Mouse (Mus musculus) forebrain, embryonic 10.5 days (tissue): ENCODE measurements around the gene Abcg2. TPM values are rescaled to one million over a fixed set of nuclear protein-coding genes. Genes with fewer than 3 reads are reported as not detected.

Experiments
- DNase-seq: peaks from one replicate; pipeline ENCODE4 v3.0.0-alpha.2; 2017; ENCODE audit warnings: low spot score; ENCODE audit errors: extremely low spot score
- H3K27ac ChIP-seq: fragments of 300-500 bp; sonication (generic); 2 replicates; pipeline ENCODE4 v1.5.1; 2016; ENCODE audit warnings: mild to moderate bottlenecking
- H3K27me3 ChIP-seq: fragments of 300-500 bp; sonication (generic); 2 replicates; pipeline ENCODE4 v1.6.1; 2016; ENCODE audit warnings: mild to moderate bottlenecking; ENCODE audit not compliant: poor library complexity, severe bottlenecking
- H3K36me3 ChIP-seq: fragments of 300-500 bp; sonication (generic); replicated peaks from 2 replicates; pipeline ENCODE4 v1.6.1; 2016; ENCODE audit warnings: mild to moderate bottlenecking, moderate library complexity
- H3K4me1 ChIP-seq: fragments of 300-500 bp; sonication (generic); 2 replicates; pipeline ENCODE4 v1.6.1; 2016
- H3K4me3 ChIP-seq: fragments of 300-500 bp; sonication (generic); 2 replicates; pipeline ENCODE4 v1.5.1; 2016; ENCODE audit warnings: mild to moderate bottlenecking, moderate library complexity
- H3K9me3 ChIP-seq: fragments of 300-500 bp; sonication (generic); 2 replicates; pipeline ENCODE4 v1.6.1; 2016; ENCODE audit warnings: mild to moderate bottlenecking, moderate library complexity
- WGBS: fragments of 180-500 bp; shearing (Covaris S2); methylation state at CpG from one replicate; pipeline ENCODE4 v1.1.7; 2016; 5-methylcytosine and 5-hydroxymethylcytosine counted together
- polyA plus RNA-seq: library from polyadenylated mRNA; unstranded; fragments of >200 nt; fragmentation: Nextera tagmentation; extraction: Ambion mirVana; gene quantifications from 2 replicates; pipeline ENCODE4 v1.2.1, GENCODE M21; 2016

Gene Abcg2
- polyA plus RNA-seq, 1 experiment from 2014 or later = 51.1 TPM

- H3K4me1 ChIP-seq = peaks cover 19% of the 10 kb centered on the region
- no peak for DNase-seq
- 82% methylated on average over 2 of the region's 2 CpGs for WGBS
- no peak overlapping the region for H3K4me3 ChIP-seq
- H3K27ac ChIP-seq = no peak overlapping the region
- H3K27me3 ChIP-seq = no peaks in the 10 kb centered on the region
- H3K9me3 ChIP-seq = no peaks in the 10 kb centered on the region
- H3K36me3 ChIP-seq = no peaks in the 10 kb centered on the region
These were observed 57.9 kb downstream of the Abcg2 start for GRCm38 (mm10) chr6:58642191-58642590.

- 89% methylated on average over 2 of the region's 2 CpGs for WGBS
- H3K4me3 ChIP-seq = no peak overlapping the region
- peaks cover 19% of the 10 kb centered on the region for H3K4me1 ChIP-seq
- H3K9me3 ChIP-seq = no peaks in the 10 kb centered on the region
- H3K27ac ChIP-seq = no peak overlapping the region
- H3K36me3 ChIP-seq = no peaks in the 10 kb centered on the region
- no peak for DNase-seq
- H3K27me3 ChIP-seq = no peaks in the 10 kb centered on the region
These were observed 60.3 kb downstream of the Abcg2 start for GRCm38 (mm10) chr6:58644586-58644985.

- no peak overlapping the region for H3K27ac ChIP-seq
- 88% methylated on average over 3 of the region's 3 CpGs for WGBS
- no peaks in the 10 kb centered on the region for H3K27me3 ChIP-seq
- H3K4me3 ChIP-seq = no peak overlapping the region
- DNase-seq = no peak
- H3K9me3 ChIP-seq = no peaks in the 10 kb centered on the region
- no peaks in the 10 kb centered on the region for H3K36me3 ChIP-seq
- H3K4me1 ChIP-seq = no peaks in the 10 kb centered on the region
These were observed 63.9 kb downstream of the Abcg2 start for GRCm38 (mm10) chr6:58648100-58648749.

- Histone ChIP-seq H3K4me1 (no peaks in the 10 kb centered on the region), H3K27ac (no peak overlapping the region), H3K27me3 (no peaks in the 10 kb centered on the region), H3K9me3 (no peaks in the 10 kb centered on the region), H3K36me3 (no peaks in the 10 kb centered on the region), H3K4me3 (no peak overlapping the region)
- DNase-seq = no peak
- whole genome bisulfite sequencing = 95% methylated on average over 3 of the region's 3 CpGs
These were observed 65.8 kb downstream of the Abcg2 start for GRCm38 (mm10) chr6:58650136-58650535.

GRCm38 (mm10) chr6:58651038-58651437 lies 66.7 kb downstream of the Abcg2 start:
- DNase-seq = no peak
- Histone ChIP-seq H3K36me3 (no peaks in the 10 kb centered on the region), H3K4me1 (no peaks in the 10 kb centered on the region), H3K27me3 (no peaks in the 10 kb centered on the region), H3K27ac (no peak overlapping the region), H3K9me3 (no peaks in the 10 kb centered on the region), H3K4me3 (no peak overlapping the region)
- 85% methylated on average over 1 of the region's 1 CpGs for WGBS

- 93% methylated on average over 3 of the region's 3 CpGs for WGBS
- no peaks in the 10 kb centered on the region for H3K9me3 ChIP-seq
- no peak overlapping the region for H3K4me3 ChIP-seq
- peaks cover 10% of the 10 kb centered on the region; the same call in 1 of the 2 replicates for H3K36me3 ChIP-seq
- DNase-seq = no peak
- no peaks in the 10 kb centered on the region for H3K4me1 ChIP-seq
- no peak overlapping the region for H3K27ac ChIP-seq
- H3K27me3 ChIP-seq = no peaks in the 10 kb centered on the region
These were observed 76.7 kb downstream of the Abcg2 start for GRCm38 (mm10) chr6:58660951-58661575.

GRCm38 (mm10) chr6:58677802-58678201 lies 93.5 kb downstream of the Abcg2 start:
- no peak for DNase-seq
- H3K27ac ChIP-seq = no peak overlapping the region
- H3K4me3 ChIP-seq = no peak overlapping the region
- no peaks in the 10 kb centered on the region for H3K27me3 ChIP-seq
- peaks cover 29% of the 10 kb centered on the region for H3K36me3 ChIP-seq
- H3K9me3 ChIP-seq = no peaks in the 10 kb centered on the region
- no peaks in the 10 kb centered on the region for H3K4me1 ChIP-seq
- WGBS = 90% methylated on average over 1 of the region's 1 CpGs

GRCm38 (mm10) chr6:58678530-58678929 lies 94.2 kb downstream of the Abcg2 start:
- H3K36me3 ChIP-seq = peaks cover 28% of the 10 kb centered on the region
- no peaks in the 10 kb centered on the region for H3K4me1 ChIP-seq
- H3K4me3 ChIP-seq = no peak overlapping the region
- no peak for DNase-seq
- WGBS = 93% methylated on average over 3 of the region's 3 CpGs
- no peaks in the 10 kb centered on the region for H3K9me3 ChIP-seq
- H3K27me3 ChIP-seq = no peaks in the 10 kb centered on the region
- H3K27ac ChIP-seq = no peak overlapping the region

- WGBS = 80% methylated on average over 2 of the region's 2 CpGs
- no peak overlapping the region for H3K4me3 ChIP-seq
- H3K36me3 ChIP-seq = peaks cover 8% of the 10 kb centered on the region; the same call in 1 of the 2 replicates
- no peak overlapping the region for H3K27ac ChIP-seq
- H3K27me3 ChIP-seq = no peaks in the 10 kb centered on the region
- no peaks in the 10 kb centered on the region for H3K9me3 ChIP-seq
- DNase-seq = no peak
- no peaks in the 10 kb centered on the region for H3K4me1 ChIP-seq
These were observed 107.3 kb downstream of the Abcg2 start for GRCm38 (mm10) chr6:58691584-58691983.

GRCm38 (mm10) chr6:58694257-58694656 lies 109.9 kb downstream of the Abcg2 start:
- Histone ChIP-seq H3K9me3 (no peaks in the 10 kb centered on the region), H3K27ac (no peak overlapping the region), H3K27me3 (no peaks in the 10 kb centered on the region), H3K36me3 (peaks cover 6% of the 10 kb centered on the region; the same call in 1 of the 2 replicates), H3K4me3 (no peak overlapping the region), H3K4me1 (no peaks in the 10 kb centered on the region)
- WGBS = 93% methylated on average over 2 of the region's 2 CpGs
- DNase-seq = no peak

GRCm38 (mm10) chr6:58694765-58695164 lies 110.4 kb downstream of the Abcg2 start:
- Histone ChIP-seq H3K4me1 (no peaks in the 10 kb centered on the region), H3K9me3 (no peaks in the 10 kb centered on the region), H3K27me3 (no peaks in the 10 kb centered on the region), H3K4me3 (no peak overlapping the region), H3K36me3 (peaks cover 6% of the 10 kb centered on the region; the same call in 1 of the 2 replicates), H3K27ac (no peak overlapping the region)
- no peak for DNase-seq
- 86% methylated on average over 1 of the region's 1 CpGs for WGBS

GRCm38 (mm10) chr6:58710369-58710768 lies 126.0 kb downstream of the Abcg2 start:
- Histone ChIP-seq H3K36me3 (no peaks in the 10 kb centered on the region), H3K4me3 (no peak overlapping the region), H3K4me1 (no peaks in the 10 kb centered on the region), H3K27me3 (no peaks in the 10 kb centered on the region), H3K27ac (no peak overlapping the region), H3K9me3 (no peaks in the 10 kb centered on the region)
- 82% methylated on average over 1 of the region's 1 CpGs for WGBS
- DNase-seq = no peak

GRCm38 (mm10) chr6:58711909-58712308 lies 127.6 kb downstream of the Abcg2 start:
- Histone ChIP-seq H3K27ac (no peak overlapping the region), H3K4me1 (no peaks in the 10 kb centered on the region), H3K36me3 (no peaks in the 10 kb centered on the region), H3K27me3 (no peaks in the 10 kb centered on the region), H3K9me3 (no peaks in the 10 kb centered on the region), H3K4me3 (no peak overlapping the region)
- DNase-seq = no peak
- WGBS = 82% methylated on average over 2 of the region's 2 CpGs
